16 mouse cellular contexts compared by ENCODE assay signal in genomic region chr10:83897558-83897957, GRCm38 (mm10).
"Had no signal": no experiment of that assay in that cellular context is flagged by ENCODE, and none has a peak within 500 bp of the region (broad histone marks: within the 10 kb centered on the region; RNA-seq: fewer than 3 reads in every experiment).

No protein-coding gene starts in this region.

- H3K27me3 ChIP-seq: liver, embryonic 13.5 days; midbrain, embryonic 15.5 days; neural tube, embryonic 12.5 days had no signal

- H3K9me3 ChIP-seq: liver, embryonic 13.5 days; megakaryocyte, embryonic 14.5 days; midbrain, embryonic 15.5 days; neural tube, embryonic 12.5 days had no signal

- H3K27ac ChIP-seq: liver, embryonic 13.5 days; macrophage; midbrain, embryonic 15.5 days; neural tube, embryonic 12.5 days had no signal

- H3K9ac ChIP-seq: liver, embryonic 13.5 days; liver, postnatal 0 days; midbrain, embryonic 15.5 days; neural tube, embryonic 12.5 days had no signal

- H3K4me1 ChIP-seq: liver, embryonic 13.5 days; megakaryocyte, embryonic 14.5 days; midbrain, embryonic 15.5 days; neural tube, embryonic 12.5 days had no signal

- ATAC-seq: inflammation-experienced regulatory T-cells, adult 6 months; intestine, postnatal 0 days; liver, postnatal 0 days; midbrain, embryonic 15.5 days had no signal

- H3K4me2 ChIP-seq: liver, embryonic 13.5 days; midbrain, embryonic 11.5 days; midbrain, embryonic 15.5 days; neural tube, embryonic 12.5 days had no signal

- H3K4me3 ChIP-seq: liver, embryonic 13.5 days; megakaryocyte, embryonic 14.5 days; midbrain, embryonic 15.5 days; neural tube, embryonic 12.5 days had no signal

- DNase-seq: kidney, adult 8-10 months; kidney, postnatal 25 days; layer of hippocampus, adult 9-11 months; layer of hippocampus, postnatal 36 days; liver; liver, embryonic 13.5 days; liver, postnatal 0 days; thymus, adult 2 months; thymus, postnatal 25 days had no signal

- H3K36me3 ChIP-seq: liver, embryonic 13.5 days; midbrain, embryonic 15.5 days; neural tube, embryonic 12.5 days had no signal
